Mouse (Mus musculus): ENCODE measurements around the gene Olfr1375. TPM values are rescaled to one million over a fixed set of nuclear protein-coding genes. Genes with fewer than 3 reads are reported as not detected.

Gene Olfr1375
- polyA plus RNA-seq, 1 experiment from 2014 or later = not detected

DNA sequence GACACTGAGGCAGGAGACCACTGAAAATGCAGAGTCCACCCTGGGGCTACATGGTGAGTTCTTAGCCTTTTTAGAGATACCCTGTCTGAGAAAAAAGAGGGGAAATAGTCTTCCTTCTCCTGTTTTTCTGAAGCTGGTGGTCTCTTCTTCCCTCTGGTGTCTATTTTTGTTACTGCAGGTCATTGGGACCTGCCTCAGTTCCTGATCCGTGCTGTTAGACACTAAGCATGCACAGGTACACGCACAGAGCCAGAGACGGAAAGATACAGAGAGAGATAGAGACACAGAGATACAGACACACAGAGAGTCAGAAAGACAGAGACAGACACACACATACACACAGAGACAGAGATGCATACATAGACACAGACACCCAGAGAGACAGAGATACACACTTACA, 5.3 kb downstream of the Olfr1375 start:
- H3K36me3 ChIP-seq (replicated peaks) = no peaks in the 10 kb centered on the region
- DNase-seq (ENCODE audit: low spot score) = no peak
- WGBS = 55% methylated on average over 3 of the region's 3 CpGs
- no peaks in the 10 kb centered on the region for H3K9me3 ChIP-seq
- no peak overlapping the region for H3K4me3 ChIP-seq
- H3K27me3 ChIP-seq (replicated peaks; ENCODE audit: low read depth, poor library complexity, severe bottlenecking) = no peaks in the 10 kb centered on the region
- no peak overlapping the region for H3K27ac ChIP-seq (replicated peaks)
- H3K4me1 ChIP-seq = no peaks in the 10 kb centered on the region

DNA sequence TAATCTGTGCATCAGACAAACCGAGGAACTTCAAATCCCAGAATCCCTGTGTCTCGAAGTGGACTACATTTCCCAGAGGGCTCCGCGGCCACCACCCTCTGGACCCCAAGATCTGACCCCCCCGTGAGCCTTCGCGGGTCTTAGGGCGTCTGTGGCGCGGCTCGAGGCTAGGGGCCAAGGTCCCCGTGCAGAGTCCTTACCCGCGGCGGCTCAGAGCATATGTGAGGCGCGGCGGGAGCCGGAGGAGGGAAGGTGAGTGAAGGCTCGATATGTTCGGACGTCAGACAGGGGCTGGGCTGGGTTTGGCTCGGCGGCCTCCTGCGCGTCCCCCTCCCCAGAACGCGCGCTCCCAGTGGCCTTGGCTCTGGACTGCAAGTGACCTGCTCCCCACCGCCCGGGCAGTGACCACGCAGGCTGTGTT, 11.3 kb downstream of the Olfr1375 start, which contains the start of gene Zfp354a:
Gene Zfp354a (plus strand): TSS at position 107 of the 421 bp plus-strand sequence.
- H3K27me3 ChIP-seq (replicated peaks; ENCODE audit: low read depth, poor library complexity, severe bottlenecking) = no peaks in the 10 kb centered on the region
- H3K36me3 ChIP-seq (replicated peaks) = peaks cover 34% of the 10 kb centered on the region
- peak within 1 kb of the TSS; percentile 89 for H3K4me3 ChIP-seq
- no peaks in the 10 kb centered on the region for H3K9me3 ChIP-seq
- peak within 1 kb of the TSS; percentile 95 for H3K27ac ChIP-seq (replicated peaks)
- DNase-seq (ENCODE audit: low spot score) = peak; percentile 86
- WGBS = under 1% methylated on average over 32 of the region's 32 CpGs
- H3K4me1 ChIP-seq = peaks cover 11% of the 10 kb centered on the region

GRCm38 (mm10) chr11:51059640-51060039, 11.7 kb downstream of the Olfr1375 start:
- 17% methylated on average over 14 of the region's 14 CpGs for WGBS
- H3K9me3 ChIP-seq = no peaks in the 10 kb centered on the region
- H3K4me1 ChIP-seq = peaks cover 11% of the 10 kb centered on the region
- peaks cover 38% of the 10 kb centered on the region for H3K36me3 ChIP-seq (replicated peaks)
- peak overlapping the region; percentile 89 for H3K4me3 ChIP-seq
- peak overlapping the region; percentile 95 for H3K27ac ChIP-seq (replicated peaks)
- no peaks in the 10 kb centered on the region for H3K27me3 ChIP-seq (replicated peaks; ENCODE audit: low read depth, poor library complexity, severe bottlenecking)
- no peak for DNase-seq (ENCODE audit: low spot score)

GRCm38 (mm10) chr11:51060981-51061380, 13.1 kb downstream of the Olfr1375 start:
- Histone ChIP-seq H3K9me3 (no peaks in the 10 kb centered on the region), H3K27me3 (replicated peaks; ENCODE audit: low read depth, poor library complexity, severe bottlenecking) (no peaks in the 10 kb centered on the region), H3K4me3 (no peak overlapping the region), H3K4me1 (peaks cover 11% of the 10 kb centered on the region), H3K36me3 (replicated peaks) (peaks cover 50% of the 10 kb centered on the region), H3K27ac (replicated peaks) (no peak overlapping the region)
- WGBS = 96% methylated on average over 6 of the region's 6 CpGs
- DNase-seq (ENCODE audit: low spot score) = no peak

- WGBS = 96% methylated on average over 7 of the region's 7 CpGs
- Histone ChIP-seq H3K9me3 (no peaks in the 10 kb centered on the region), H3K27ac (replicated peaks) (no peak overlapping the region), H3K27me3 (replicated peaks; ENCODE audit: low read depth, poor library complexity, severe bottlenecking) (no peaks in the 10 kb centered on the region), H3K4me3 (no peak overlapping the region), H3K36me3 (replicated peaks) (peaks cover 73% of the 10 kb centered on the region), H3K4me1 (peaks cover 11% of the 10 kb centered on the region)
- DNase-seq (ENCODE audit: low spot score) = no peak
Measured at GRCm38 (mm10) chr11:51063276-51063675, 15.4 kb downstream of the Olfr1375 start.

GRCm38 (mm10) chr11:51063841-51064240, 15.9 kb downstream of the Olfr1375 start:
- Histone ChIP-seq H3K27me3 (replicated peaks; ENCODE audit: low read depth, poor library complexity, severe bottlenecking) (no peaks in the 10 kb centered on the region), H3K4me1 (peaks cover 11% of the 10 kb centered on the region), H3K9me3 (no peaks in the 10 kb centered on the region), H3K27ac (replicated peaks) (no peak overlapping the region), H3K4me3 (no peak overlapping the region), H3K36me3 (replicated peaks) (peaks cover 79% of the 10 kb centered on the region)
- 93% methylated on average over 8 of the region's 8 CpGs for WGBS
- DNase-seq (ENCODE audit: low spot score) = no peak

- Histone ChIP-seq H3K4me1 (no peaks in the 10 kb centered on the region), H3K4me3 (no peak overlapping the region), H3K27me3 (replicated peaks; ENCODE audit: low read depth, poor library complexity, severe bottlenecking) (no peaks in the 10 kb centered on the region), H3K36me3 (replicated peaks) (no peaks in the 10 kb centered on the region), H3K27ac (replicated peaks) (no peak overlapping the region), H3K9me3 (no peaks in the 10 kb centered on the region)
- 52% methylated on average over 7 of the region's 7 CpGs for WGBS
- no peak for DNase-seq (ENCODE audit: low spot score)
Measured at GRCm38 (mm10) chr11:51084527-51084926, 36.6 kb downstream of the Olfr1375 start.

DNA sequence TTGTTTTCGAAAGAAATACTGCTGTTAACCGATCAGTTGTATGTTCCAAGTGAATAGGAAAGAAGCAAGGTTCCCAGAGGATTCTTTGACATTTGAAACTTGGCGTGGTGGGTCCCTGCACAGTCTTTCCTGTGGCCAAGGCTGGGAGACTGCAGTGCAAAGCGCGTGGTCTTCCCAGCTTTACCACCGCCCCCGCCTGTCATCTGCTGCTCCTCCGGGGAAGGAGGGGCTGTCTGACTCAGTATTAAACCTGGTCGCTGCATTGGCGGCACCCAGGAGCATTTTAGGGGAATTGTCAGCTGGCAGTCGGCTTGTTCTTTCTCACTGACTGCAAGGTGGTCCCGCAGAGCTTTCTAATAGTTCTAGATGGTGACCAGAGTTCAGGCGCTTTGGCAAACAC, 37.4 kb downstream of the Olfr1375 start:
- Histone ChIP-seq H3K27ac (replicated peaks) (no peak overlapping the region), H3K9me3 (no peaks in the 10 kb centered on the region), H3K36me3 (replicated peaks) (no peaks in the 10 kb centered on the region), H3K4me3 (no peak overlapping the region), H3K27me3 (replicated peaks; ENCODE audit: low read depth, poor library complexity, severe bottlenecking) (no peaks in the 10 kb centered on the region), H3K4me1 (no peaks in the 10 kb centered on the region)
- 73% methylated on average over 13 of the region's 13 CpGs for WGBS
- DNase-seq (ENCODE audit: low spot score) = no peak

Other genes starting within 250 kb of the Olfr1375 start
- 33.3 and 34.1 TPM in 2 replicates for gene Zfp354c, start 220.4 kb upstream of the Olfr1375 start, polyA plus RNA-seq (2016; fragmentation: Nextera tagmentation; extraction: Ambion mirVana)
- gene Zfp879, start 206.6 kb upstream of the Olfr1375 start, polyA plus RNA-seq (2016; fragmentation: Nextera tagmentation; extraction: Ambion mirVana) = 0.70 and 0.96 TPM in 2 replicates
- 0.06 TPM in 1 of 2 replicates, not detected in the other for gene Grm6, start 197.4 kb upstream of the Olfr1375 start, polyA plus RNA-seq (2016; fragmentation: Nextera tagmentation; extraction: Ambion mirVana)
- 13.9 and 16.2 TPM in 2 replicates for gene Zfp454, start 160.5 kb upstream of the Olfr1375 start, polyA plus RNA-seq (2016; fragmentation: Nextera tagmentation; extraction: Ambion mirVana)
- gene Zfp2, start 131.9 kb upstream of the Olfr1375 start, polyA plus RNA-seq (2016; fragmentation: Nextera tagmentation; extraction: Ambion mirVana) = 21.3 and 21.6 TPM in 2 replicates
- 0.75 and 0.79 TPM in 2 replicates for gene Zfp354b, start 116.5 kb upstream of the Olfr1375 start, polyA plus RNA-seq (2016; fragmentation: Nextera tagmentation; extraction: Ambion mirVana)
- gene 4933414I15Rik, start 104.3 kb upstream of the Olfr1375 start, polyA plus RNA-seq (2016; fragmentation: Nextera tagmentation; extraction: Ambion mirVana) = not detected in 2 replicates
- gene Prop1, start 94.3 kb upstream of the Olfr1375 start, polyA plus RNA-seq (2016; fragmentation: Nextera tagmentation; extraction: Ambion mirVana) = not detected in 2 replicates
- not detected in 2 replicates for gene Olfr1378, start 81.6 kb upstream of the Olfr1375 start, polyA plus RNA-seq (2016; fragmentation: Nextera tagmentation; extraction: Ambion mirVana)
- gene Olfr1377, start 66.1 kb upstream of the Olfr1375 start, polyA plus RNA-seq (2016; fragmentation: Nextera tagmentation; extraction: Ambion mirVana) = not detected in 2 replicates
- gene Olfr51, start 44.5 kb upstream of the Olfr1375 start, polyA plus RNA-seq (2016; fragmentation: Nextera tagmentation; extraction: Ambion mirVana) = not detected in 2 replicates
- gene Olfr54, start 33.9 kb upstream of the Olfr1375 start, polyA plus RNA-seq (2016; fragmentation: Nextera tagmentation; extraction: Ambion mirVana) = not detected in 2 replicates
- gene Zfp354a, start 11.1 kb downstream of the Olfr1375 start, polyA plus RNA-seq (2016; fragmentation: Nextera tagmentation; extraction: Ambion mirVana) = 7.8 and 8.6 TPM in 2 replicates
- not detected in 2 replicates for gene Gm12569, start 172.4 kb downstream of the Olfr1375 start, polyA plus RNA-seq (2016; fragmentation: Nextera tagmentation; extraction: Ambion mirVana)
- gene Clk4, start 213.6 kb downstream of the Olfr1375 start, polyA plus RNA-seq (2016; fragmentation: Nextera tagmentation; extraction: Ambion mirVana) = 106 and 113 TPM in 2 replicates
- 0.27 and 0.55 TPM in 2 replicates for gene BC049762, start 214.9 kb downstream of the Olfr1375 start, polyA plus RNA-seq (2016; fragmentation: Nextera tagmentation; extraction: Ambion mirVana)
- 21.8 and 24.3 TPM in 2 replicates for gene Col23a1, start 241.8 kb downstream of the Olfr1375 start, polyA plus RNA-seq (2016; fragmentation: Nextera tagmentation; extraction: Ambion mirVana)

Data from embryonic facial prominence, embryonic 10.5 days (tissue).